Mouse (Mus musculus): ENCODE data around the gene Tmed5.
A peak's percentile ranks its signal among the peaks of the same experiment; 100 is the strongest.
"Not testable (repeated sequence)": the region's sequence is repeated elsewhere in the genome, so short reads cannot be mapped to it uniquely, and the experiment has no call there.

Tmed5 gene

GRCm38 (mm10) chr5:108132441-108133243, at the start of gene Tmed5, which contains the start of gene Ccdc18:
Gene Tmed5, minus strand, starts transcription at chr5:108132620.
Gene Ccdc18, plus strand, starts transcription at chr5:108132875.
- DNase-seq = peak; percentile 96

- peak; percentile 54 for DNase-seq
These were observed 31.3 kb upstream of the Tmed5 start for GRCm38 (mm10) chr5:108163695-108164094.

GRCm38 (mm10) chr5:108160796-108161195, 28.4 kb upstream of the Tmed5 start:
- DNase-seq = no peak

GRCm38 (mm10) chr5:108152592-108152991, 20.2 kb upstream of the Tmed5 start:
- DNase-seq = no peak

- peak; percentile 50 for DNase-seq
These were observed 475 bp downstream of the Tmed5 start for GRCm38 (mm10) chr5:108131849-108132440.

- no peak for DNase-seq
These were observed 12.1 kb downstream of the Tmed5 start for GRCm38 (mm10) chr5:108120221-108120900.

- no peak for DNase-seq
These were observed 14.7 kb downstream of the Tmed5 start for GRCm38 (mm10) chr5:108117693-108118092.

- no peak for DNase-seq
These were observed 23.1 kb downstream of the Tmed5 start for GRCm38 (mm10) chr5:108109346-108109745.

- no peak for DNase-seq
These were observed 28.1 kb downstream of the Tmed5 start for GRCm38 (mm10) chr5:108104306-108104705.

GRCm38 (mm10) chr5:108100196-108100595, 32.2 kb downstream of the Tmed5 start:
- DNase-seq = no peak

GRCm38 (mm10) chr5:108097676-108098075, 34.7 kb downstream of the Tmed5 start:
- no peak for DNase-seq

GRCm38 (mm10) chr5:108092731-108093130, 39.7 kb downstream of the Tmed5 start:
- not testable (repeated sequence) for DNase-seq

- no peak for DNase-seq
These were observed 47.0 kb downstream of the Tmed5 start for GRCm38 (mm10) chr5:108085440-108085839.

GRCm38 (mm10) chr5:108082380-108082779, 50.0 kb downstream of the Tmed5 start:
- peak; percentile 5 for DNase-seq

GRCm38 (mm10) chr5:108079603-108080002, 52.8 kb downstream of the Tmed5 start:
- no peak for DNase-seq

- DNase-seq = no peak
These were observed 55.4 kb downstream of the Tmed5 start for GRCm38 (mm10) chr5:108076833-108077540.

- DNase-seq = no peak
These were observed 56.2 kb downstream of the Tmed5 start for GRCm38 (mm10) chr5:108076241-108076640.

GRCm38 (mm10) chr5:108072301-108072700, 60.1 kb downstream of the Tmed5 start:
- DNase-seq = no peak

- DNase-seq = peak; percentile 97
These were observed 66.7 kb downstream of the Tmed5 start, which contains the start of gene Mtf2 for GRCm38 (mm10) chr5:108065465-108066411. Gene Mtf2, plus strand, starts transcription at chr5:108065674.

- DNase-seq = no peak
These were observed 72.0 kb downstream of the Tmed5 start for GRCm38 (mm10) chr5:108060413-108060812.
